Mouse (Mus musculus) erythroid progenitor cell, adult 5-6 weeks (primary cell): ENCODE results near the gene Cyb561. TPM values are rescaled to one million over a fixed set of nuclear protein-coding genes. Genes with fewer than 3 reads are reported as not detected.

Experiments used
- ATAC-seq: replicated peaks from 2 replicates; pipeline ENCODE4 v1.8.0; 2016; ENCODE audit warnings: moderate number of reproducible peaks, mild to moderate bottlenecking, moderate TSS enrichment, inconsistent platforms; ENCODE audit not compliant: poor library complexity, low FRiP score, severe bottlenecking
- total RNA-seq, 2 experiments: library from RNA; stranded (forward) in 1 of 2; stranded (reverse) in 1 of 2; fragments of 150-400 nt in 1 of 2; fragments of 186-747, 209-891 nt in 1 of 2; gene quantifications; 2 replicates each; pipeline versions ENCODE4 v1.2.3 to v1.2.4; 2015 to 2017; ENCODE audit warnings: low replicate concordance in 2 of 2

Cyb561 gene
- total RNA-seq (2015; ENCODE audit: low replicate concordance) (3.4 TPM in 1 of 2 replicates, not detected in the other), total RNA-seq (2017; ENCODE audit: low replicate concordance) (1.5 TPM in 1 of 2 replicates, not detected in the other)

GRCm38 (mm10) chr11:105952911-105953386 is at the start of gene Cyb561:
Cyb561 (minus strand) TSS chr11:105953336.
- no peak for ATAC-seq

DNA sequence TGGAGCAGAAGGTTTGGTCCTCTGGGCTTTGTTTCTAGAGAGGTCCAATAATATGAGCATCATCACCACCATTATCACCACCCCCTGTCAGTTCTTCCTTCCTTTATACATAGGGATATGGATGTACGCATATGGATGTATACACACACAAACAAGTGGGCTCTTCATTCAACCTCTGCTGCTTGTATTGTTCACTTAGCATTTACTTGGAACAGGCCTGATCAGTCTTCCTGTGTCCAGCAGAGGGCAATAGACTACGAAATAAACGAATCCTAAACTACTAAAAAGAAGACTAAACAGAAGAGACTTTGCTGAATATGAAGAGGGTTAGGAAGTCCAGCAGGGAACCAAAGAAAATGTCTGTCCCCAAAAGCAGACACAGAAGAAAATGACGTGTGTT is 48.6 kb upstream of the Cyb561 start:
- ATAC-seq, result no peak

DNA sequence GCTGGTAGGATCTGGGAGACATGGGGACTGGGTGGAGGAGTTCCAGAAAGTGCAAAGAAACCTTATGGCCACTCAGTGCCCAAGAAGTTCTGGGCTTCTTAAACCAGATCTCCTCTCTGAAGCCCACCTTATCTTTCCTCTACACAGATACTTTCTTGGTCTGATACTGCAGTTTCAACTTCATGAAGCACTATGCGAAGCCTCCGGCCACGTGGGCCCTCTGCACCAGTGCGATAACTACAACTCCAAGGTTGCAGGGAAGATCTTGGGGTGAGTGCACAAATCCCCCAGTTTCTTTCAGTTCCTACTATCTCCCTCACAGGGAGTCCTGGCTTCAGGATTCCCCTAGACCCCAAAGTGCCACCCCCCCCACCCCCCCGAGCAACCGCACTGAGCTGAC is 46.9 kb upstream of the Cyb561 start:
- no peak for ATAC-seq

DNA sequence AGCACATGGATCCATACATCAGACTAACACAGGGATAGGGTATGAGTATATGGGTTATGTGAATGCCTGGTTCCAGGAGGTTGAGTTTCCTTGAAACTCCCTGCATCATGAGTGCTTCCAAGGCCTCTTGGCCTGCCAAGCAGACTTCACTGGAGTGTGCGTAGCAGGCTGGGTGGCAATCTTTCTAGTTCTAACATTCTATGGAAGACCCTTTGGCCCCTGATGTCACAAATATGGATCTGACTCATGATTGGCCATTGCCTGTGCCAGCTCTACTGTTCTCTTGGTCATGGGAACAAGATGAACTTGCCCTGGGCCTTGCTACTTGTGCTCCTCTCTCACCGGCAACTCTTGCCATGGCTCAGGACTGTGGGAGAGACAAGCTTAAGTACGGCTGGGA is 41.2 kb upstream of the Cyb561 start, which contains the start of gene Ace3:
Ace3 (plus strand) TSS at position 301 of the 400 bp plus-strand sequence.
- ATAC-seq, result no peak

GRCm38 (mm10) chr11:105990231-105990630 is 37.1 kb upstream of the Cyb561 start:
- ATAC-seq, result no peak

- no peak for ATAC-seq
These were observed 36.3 kb upstream of the Cyb561 start for GRCm38 (mm10) chr11:105989446-105989845.

DNA sequence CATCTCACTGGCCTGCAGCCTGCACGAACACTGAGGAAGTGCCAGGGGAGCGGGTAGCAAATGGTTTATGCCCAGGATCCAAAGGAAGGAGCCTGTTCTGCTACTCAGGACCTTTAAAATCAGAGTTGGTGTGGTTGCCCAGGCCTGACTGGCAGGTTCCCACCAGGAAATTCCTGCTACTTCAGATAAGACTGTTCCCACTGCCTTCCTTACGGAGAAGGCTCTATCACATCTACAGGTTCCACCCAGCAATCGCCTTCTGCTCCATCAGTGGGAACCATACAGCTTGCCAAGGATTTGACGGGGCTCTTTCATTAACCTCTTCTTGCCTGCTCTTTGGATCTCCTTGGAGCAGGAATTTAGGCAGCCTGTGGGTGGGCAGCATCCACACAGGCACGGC is 34.3 kb upstream of the Cyb561 start:
- ATAC-seq, result no peak

- ATAC-seq, result no peak
These were observed 31.3 kb upstream of the Cyb561 start for GRCm38 (mm10) chr11:105984452-105984851.

DNA sequence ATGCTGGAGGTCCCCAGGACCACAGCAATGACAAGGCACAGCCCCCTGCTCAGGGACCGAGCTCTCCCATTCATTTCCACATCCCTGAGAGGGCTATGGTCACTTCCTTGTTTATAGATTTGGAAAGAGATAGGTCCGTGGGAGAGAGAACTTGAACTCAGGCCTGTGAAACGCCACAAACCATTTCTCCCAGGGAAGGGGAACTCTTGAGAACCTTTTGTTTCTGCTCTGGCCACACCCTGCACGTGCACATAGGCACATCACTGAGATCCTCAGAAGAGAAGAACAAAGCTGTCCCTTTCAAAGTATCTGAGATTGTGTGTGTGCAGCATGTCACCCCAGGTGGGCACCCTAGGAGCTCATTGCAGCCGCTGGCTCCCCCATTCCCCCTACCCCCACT is 25.5 kb upstream of the Cyb561 start:
- ATAC-seq, result no peak

DNA sequence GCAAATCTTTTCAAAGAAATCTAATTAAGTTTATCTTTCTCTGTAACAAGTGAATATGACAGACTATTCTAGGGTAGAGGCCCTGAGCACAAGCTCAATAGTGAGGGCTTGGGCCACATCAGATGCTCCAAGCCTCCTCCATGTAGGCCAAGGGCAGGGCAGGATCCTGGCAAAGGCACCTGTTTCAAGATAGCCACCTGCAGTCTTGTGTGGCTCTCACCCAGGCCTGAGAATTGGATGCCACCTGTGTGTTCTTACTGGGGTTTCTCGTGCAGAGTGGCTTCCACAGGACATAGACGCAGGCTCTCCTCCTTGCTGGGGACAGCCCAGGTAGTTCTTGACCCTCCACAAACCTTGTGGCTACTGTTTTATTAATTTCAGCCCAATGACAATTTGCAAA is 25.1 kb upstream of the Cyb561 start:
- no peak for ATAC-seq

DNA sequence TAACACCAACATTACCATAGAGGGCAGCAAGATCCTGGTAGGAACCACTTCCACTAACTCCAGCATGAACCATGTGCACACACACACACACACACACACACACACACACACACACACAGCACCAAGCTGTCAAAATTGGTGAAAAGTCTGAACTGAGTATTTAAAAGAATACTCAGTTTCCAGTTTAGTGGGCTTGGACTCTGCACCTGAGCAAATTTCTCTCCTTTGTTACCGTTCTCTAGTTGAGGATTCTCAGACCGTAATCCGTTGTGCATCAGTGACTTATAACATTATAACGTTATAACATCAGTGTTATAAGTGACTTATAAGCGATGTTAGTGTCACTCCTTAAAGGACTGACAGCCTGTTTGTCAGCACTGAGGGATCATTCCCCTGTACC is 22.5 kb upstream of the Cyb561 start:
- ATAC-seq, result no peak

DNA sequence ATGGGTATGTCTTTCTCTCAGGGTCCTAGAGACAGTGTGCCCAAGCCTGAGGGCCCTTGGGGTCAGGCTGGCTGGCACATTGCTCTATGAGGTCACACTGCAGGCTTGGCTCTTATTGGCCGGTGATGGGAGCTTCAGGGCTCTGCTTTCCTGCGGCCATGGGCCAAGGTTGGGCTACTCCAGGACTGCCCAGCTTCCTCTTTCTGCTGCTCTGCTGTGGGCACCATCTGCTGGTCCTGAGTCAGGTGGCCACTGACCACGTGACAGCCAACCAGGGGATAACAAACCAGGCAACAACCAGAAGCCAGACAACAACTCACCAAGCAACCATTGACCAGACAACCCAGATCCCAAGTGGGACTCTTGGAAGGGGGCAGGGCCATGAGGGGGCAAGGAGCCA is 21.9 kb upstream of the Cyb561 start:
- no peak for ATAC-seq

DNA sequence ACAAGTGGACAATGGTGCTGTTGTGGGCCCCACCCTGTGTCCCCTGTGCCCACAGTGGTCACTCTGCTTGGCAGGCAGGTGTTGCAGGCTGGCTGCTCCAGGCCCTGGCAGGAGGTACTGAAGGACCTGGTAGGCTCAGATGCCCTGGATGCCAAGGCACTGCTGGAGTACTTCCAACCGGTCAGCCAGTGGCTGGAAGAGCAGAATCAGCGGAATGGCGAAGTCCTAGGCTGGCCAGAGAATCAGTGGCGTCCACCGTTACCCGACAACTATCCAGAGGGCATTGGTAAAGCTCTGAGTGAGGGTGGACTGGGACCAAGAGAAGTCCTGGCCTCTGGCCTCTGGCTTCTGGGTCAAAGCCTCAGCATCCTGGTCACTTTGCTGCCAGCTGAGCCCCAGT is 21.5 kb upstream of the Cyb561 start:
- ATAC-seq, result no peak

DNA sequence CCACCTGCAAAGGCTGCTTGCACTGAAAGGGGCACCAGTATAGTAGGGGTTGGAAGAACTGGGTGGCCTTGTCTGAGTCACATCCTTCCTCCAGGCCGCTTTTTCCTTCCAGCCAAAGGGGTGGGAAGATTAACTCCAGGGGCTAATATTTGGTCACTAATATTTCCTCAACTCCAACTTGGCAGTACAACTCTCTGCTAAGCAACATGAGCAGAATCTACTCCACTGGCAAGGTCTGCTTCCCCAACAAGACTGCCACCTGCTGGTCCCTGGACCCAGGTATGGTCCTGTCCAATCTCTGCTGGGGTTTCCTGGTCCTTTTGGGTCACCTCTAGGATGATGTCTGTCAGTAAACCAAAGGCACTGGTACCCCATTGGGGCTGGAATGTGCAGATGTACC is 16.4 kb upstream of the Cyb561 start:
- ATAC-seq, result no peak

DNA sequence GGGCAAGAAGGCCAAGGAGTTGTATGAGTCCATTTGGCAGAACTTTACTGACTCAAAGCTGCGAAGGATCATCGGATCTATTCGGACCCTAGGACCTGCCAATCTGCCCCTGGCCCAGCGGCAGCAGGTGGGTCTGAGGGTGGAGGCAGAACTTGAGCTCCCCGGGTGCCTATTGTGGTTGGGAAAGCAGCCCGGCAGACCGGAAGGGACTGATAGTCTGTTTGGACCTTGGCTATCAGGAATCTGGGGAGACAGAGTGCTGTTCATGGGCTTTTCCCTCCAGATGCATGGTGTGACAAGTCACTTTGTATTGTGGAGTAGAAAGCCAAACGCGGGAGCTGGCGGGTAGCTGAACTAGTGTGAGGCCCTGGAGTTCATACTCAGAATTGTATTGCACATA is 15.8 kb upstream of the Cyb561 start:
- no peak for ATAC-seq

DNA sequence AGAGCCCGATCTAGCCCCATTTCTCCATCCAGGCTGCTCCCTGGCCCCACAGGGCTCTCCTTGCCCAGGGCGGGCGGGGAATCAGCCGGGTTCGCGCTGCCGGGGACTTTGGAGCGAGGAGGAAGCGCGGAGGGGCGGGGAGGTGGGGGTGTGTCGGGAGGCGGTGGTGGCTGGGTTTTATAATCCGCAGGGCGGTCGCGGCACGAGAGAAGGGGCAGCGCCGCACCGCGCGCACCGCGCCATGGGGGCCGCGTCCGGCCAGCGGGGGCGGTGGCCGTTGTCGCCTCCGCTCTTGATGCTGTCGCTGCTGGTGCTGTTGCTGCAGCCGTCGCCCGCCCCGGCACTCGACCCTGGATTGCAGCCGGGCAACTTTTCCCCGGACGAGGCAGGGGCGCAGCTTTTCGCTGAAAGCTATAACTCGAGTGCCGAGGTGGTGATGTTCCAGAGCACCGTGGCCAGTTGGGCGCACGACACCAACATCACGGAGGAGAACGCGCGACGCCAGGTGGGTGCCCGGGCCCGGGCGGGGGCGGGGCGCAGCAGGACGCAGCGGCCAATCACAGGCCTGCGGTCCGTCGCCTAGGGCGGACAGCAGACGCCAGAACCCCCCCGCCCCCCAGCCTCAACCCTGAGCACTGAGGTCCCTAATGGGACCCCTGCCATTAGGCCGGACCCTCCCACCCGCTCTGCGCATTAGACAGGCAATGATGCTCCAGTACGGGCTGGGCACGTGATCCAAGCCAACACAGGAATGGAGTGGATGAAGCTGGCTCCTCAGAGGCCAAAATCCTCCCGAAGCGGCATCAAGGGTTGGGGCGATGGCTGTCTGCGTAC is 14.8 kb upstream of the Cyb561 start, which contains the start of gene Ace:
Ace (plus strand) TSS at position 205 of the 834 bp plus-strand sequence.
- no peak for ATAC-seq

- ATAC-seq, result no peak
These were observed 13.2 kb upstream of the Cyb561 start for GRCm38 (mm10) chr11:105966288-105966687.

DNA sequence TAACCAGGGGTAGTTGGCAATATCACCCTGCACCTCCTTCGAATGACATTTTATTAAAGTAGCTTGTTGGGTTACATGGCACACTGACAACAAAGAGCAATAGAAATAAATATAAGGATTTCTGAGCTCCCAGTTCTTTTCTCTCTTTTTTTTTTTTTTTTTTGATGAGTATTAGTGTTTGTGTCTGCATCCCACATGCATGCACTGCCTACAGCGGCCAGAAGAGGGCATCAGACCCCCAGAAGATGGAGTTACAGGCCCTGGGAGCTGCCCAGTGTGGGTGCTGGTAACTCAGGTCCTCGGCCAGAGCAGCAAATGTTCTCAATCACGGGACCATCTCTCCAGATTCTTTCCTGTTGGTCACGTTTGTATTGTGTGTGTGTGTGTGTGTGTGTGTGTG is 11.6 kb upstream of the Cyb561 start:
- ATAC-seq, result no peak

- no peak for ATAC-seq
These were observed 6.2 kb upstream of the Cyb561 start for GRCm38 (mm10) chr11:105959355-105959754.

DNA sequence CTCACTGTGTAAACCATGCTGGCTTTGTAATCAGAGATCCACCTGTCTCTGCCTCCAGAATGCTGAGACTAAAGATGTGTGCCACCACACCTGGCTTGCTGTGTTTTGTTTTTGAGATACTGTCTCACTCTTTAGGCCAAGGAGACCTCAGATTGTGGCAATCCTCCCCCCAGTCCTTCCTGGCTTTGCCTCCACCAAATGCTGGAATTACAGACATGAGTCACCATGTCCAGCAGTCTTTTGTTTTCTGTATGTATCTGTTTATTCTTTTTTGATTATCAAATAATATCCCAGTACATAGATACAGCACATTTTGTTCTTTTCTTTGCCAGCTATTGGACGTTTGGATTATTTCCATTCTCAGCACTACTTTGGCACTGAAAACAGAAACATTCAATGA is 5.4 kb upstream of the Cyb561 start:
- ATAC-seq, result no peak

DNA sequence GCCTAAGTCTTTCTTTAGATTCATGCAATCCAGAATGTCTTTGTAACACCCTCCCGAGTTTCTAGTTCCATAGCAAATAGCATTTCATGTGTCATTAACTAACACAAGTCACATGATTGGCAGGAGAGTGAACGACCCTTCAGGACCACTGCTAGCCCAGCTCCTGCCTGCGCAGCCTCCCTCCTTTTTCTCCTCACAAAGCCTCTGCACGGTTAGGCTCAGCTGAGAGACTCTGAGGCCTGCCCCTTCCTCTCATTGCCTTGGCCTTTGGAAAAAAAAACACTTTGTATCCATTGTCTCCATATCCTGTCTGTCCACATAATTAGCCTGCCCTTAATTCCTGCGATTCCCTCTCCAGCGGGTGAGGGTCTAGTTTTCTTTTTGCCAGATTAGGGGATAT is 4.4 kb upstream of the Cyb561 start:
- no peak for ATAC-seq
